Mouse (Mus musculus): ENCODE measurements at regions not wholly inside any gene's neighbourhood (a gene's known extent, or its start where the extent isn't known, plus 50 kb on each side); places are given as distances from the start of the nearest gene placed in this dataset.

DNA sequence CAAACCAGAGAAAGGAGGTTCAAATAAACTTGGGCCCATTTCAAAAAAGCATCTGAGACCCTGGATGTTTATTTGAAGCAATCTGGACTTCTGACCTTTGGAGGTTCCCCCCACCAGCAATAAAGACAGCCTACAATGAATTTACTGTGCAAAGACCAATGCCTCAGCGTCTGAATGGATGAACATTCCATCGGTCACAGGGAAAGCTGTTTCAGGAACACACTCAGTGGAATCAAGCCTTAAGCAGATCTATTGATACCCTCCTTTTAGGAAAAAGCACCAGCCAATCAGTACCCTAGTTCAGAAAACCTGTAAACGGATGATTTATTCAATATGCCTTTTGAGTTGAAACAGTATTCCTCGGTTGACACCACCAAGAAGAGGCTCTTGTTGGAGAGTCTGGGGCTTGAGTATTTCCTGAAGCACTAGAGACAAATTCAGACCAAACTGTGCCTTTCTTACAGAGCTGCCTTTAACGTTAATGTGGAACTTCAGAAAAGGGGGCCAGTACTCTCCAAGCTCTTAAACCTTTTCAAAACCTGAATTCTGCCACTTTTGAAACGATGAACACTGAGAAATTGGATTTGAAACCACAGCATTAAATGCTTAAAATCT is 148.1 kb downstream of the Alx1 start:
- TF ChIP-seq CTCF (IDR thresholded peaks at IDR 0.05; ENCODE audit: low read depth) (no peak), EP300 (IDR thresholded peaks at IDR 0.05; ENCODE audit: low read depth) (no peak)

Data from liver, embryonic 14.5 days (tissue).